Mouse (Mus musculus) heart, adult 2 months (tissue): ENCODE measurements around the gene Elp4.

Experiments
- CTCF ChIP-seq: fragments of 200-600 bp; IDR thresholded peaks from 2 replicates; pipeline ENCODE4 v1.8.1; 2022; ENCODE audit warnings: antibody characterized with exemption, mild to moderate bottlenecking, moderate library complexity
- EP300 ChIP-seq: fragments of 200-500 bp; IDR thresholded peaks from 2 replicates; pipeline ENCODE4 v1.6.1; 2011; ENCODE audit warnings: low read depth, low read length, control low read depth; ENCODE audit not compliant: insufficient read depth
- POLR2A ChIP-seq: fragments of 200-500 bp; IDR thresholded peaks from 2 replicates; pipeline ENCODE4 v1.6.1; 2011; ENCODE audit warnings: mild to moderate bottlenecking, low read depth, low read length, control low read depth; ENCODE audit not compliant: insufficient read depth

DNA sequence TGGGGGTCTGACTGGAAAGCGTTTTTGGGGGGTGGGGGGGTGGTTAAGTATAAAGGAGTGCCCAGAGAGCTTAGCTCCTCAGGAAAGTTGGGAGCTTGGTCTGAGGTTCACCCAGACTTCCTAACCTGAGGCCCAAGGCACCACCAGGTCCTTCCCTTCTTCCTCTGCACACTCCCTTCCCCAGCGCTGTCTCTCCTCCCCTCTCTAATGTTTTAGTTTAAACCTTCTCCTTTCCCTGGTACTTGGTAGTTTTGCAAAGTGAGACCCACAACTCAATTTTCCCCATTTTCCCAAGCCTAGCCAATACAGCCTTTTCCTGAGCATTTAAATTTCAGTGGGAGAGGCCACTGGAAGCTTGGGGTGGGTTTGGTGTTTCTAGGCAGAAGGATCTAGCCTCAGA lies 225.0 kb downstream of the Elp4 start:
- no peak for TF ChIP-seq POLR2A
- no peak for TF ChIP-seq EP300
- TF ChIP-seq CTCF = no peak
